Mouse (Mus musculus): ENCODE measurements around the gene Fuk. TPM values are rescaled to one million over a fixed set of nuclear protein-coding genes. Genes with fewer than 3 reads are reported as not detected.
"Not testable (repeated sequence)": the region's sequence is repeated elsewhere in the genome, so short reads cannot be mapped to it uniquely, and the experiment has no call there.

The Fuk gene
- 2.9 and 4.6 TPM in 2 replicates for polyA plus RNA-seq (2012; ENCODE audit: insufficient read depth, insufficient read length, missing spikeins)

- H3K27ac ChIP-seq (replicated peaks; ENCODE audit: low read depth, low read length), result no peak within 1 kb of the TSS
Observed at GRCm38 (mm10) chr8:110901839-110902578, at the start of gene Fuk. TSS of gene Fuk (minus strand) at chr8:110902488.

GRCm38 (mm10) chr8:110950065-110950484, 47.8 kb upstream of the Fuk start:
- H3K4me3 ChIP-seq (ENCODE audit: insufficient read depth, low read depth, low read length), result peak overlapping the region; percentile 46
- peak overlapping the region; percentile 64 for H3K27ac ChIP-seq (replicated peaks; ENCODE audit: low read depth, low read length)
- H3K4me1 ChIP-seq (ENCODE audit: control insufficient read depth, insufficient read depth, insufficient read length, low read length), result peaks cover 3% of the 10 kb centered on the region; the same call in 1 of the 2 replicates

More at GRCm38 (mm10) chr8:110901839-110902578, at the start of gene Fuk:
- Histone ChIP-seq H3K4me1 (ENCODE audit: control insufficient read depth, insufficient read depth, insufficient read length, low read length) (no peaks in the 10 kb centered on the region), H3K4me3 (ENCODE audit: insufficient read depth, low read depth, low read length) (peak within 1 kb of the TSS; percentile 89)

- no peak overlapping the region for H3K4me3 ChIP-seq (ENCODE audit: insufficient read depth, low read depth, low read length)
- no peak overlapping the region for H3K27ac ChIP-seq (replicated peaks; ENCODE audit: low read depth, low read length)
- peaks cover 22% of the 10 kb centered on the region for H3K4me1 ChIP-seq (ENCODE audit: control insufficient read depth, insufficient read depth, insufficient read length, low read length)
Observed at GRCm38 (mm10) chr8:110945716-110946115, 43.4 kb upstream of the Fuk start.

- H3K4me3 ChIP-seq (ENCODE audit: insufficient read depth, low read depth, low read length), result no peak overlapping the region
- peaks cover 23% of the 10 kb centered on the region for H3K4me1 ChIP-seq (ENCODE audit: control insufficient read depth, insufficient read depth, insufficient read length, low read length)
- peak overlapping the region; percentile 17 for H3K27ac ChIP-seq (replicated peaks; ENCODE audit: low read depth, low read length)
Observed at GRCm38 (mm10) chr8:110944276-110944876, 42.1 kb upstream of the Fuk start.

GRCm38 (mm10) chr8:110941453-110941948, 39.2 kb upstream of the Fuk start:
- Histone ChIP-seq H3K4me1 (ENCODE audit: control insufficient read depth, insufficient read depth, insufficient read length, low read length) (peaks cover 34% of the 10 kb centered on the region), H3K4me3 (ENCODE audit: insufficient read depth, low read depth, low read length) (no peak overlapping the region), H3K27ac (replicated peaks; ENCODE audit: low read depth, low read length) (peak overlapping the region; percentile 77)

- Histone ChIP-seq H3K27ac (replicated peaks; ENCODE audit: low read depth, low read length) (peak overlapping the region; percentile 77), H3K4me3 (ENCODE audit: insufficient read depth, low read depth, low read length) (no peak overlapping the region), H3K4me1 (ENCODE audit: control insufficient read depth, insufficient read depth, insufficient read length, low read length) (peaks cover 38% of the 10 kb centered on the region)
Observed at GRCm38 (mm10) chr8:110940682-110941452, 38.6 kb upstream of the Fuk start.

GRCm38 (mm10) chr8:110938882-110939589, 36.7 kb upstream of the Fuk start:
- Histone ChIP-seq H3K4me1 (ENCODE audit: control insufficient read depth, insufficient read depth, insufficient read length, low read length) (peaks cover 34% of the 10 kb centered on the region), H3K27ac (replicated peaks; ENCODE audit: low read depth, low read length) (peak overlapping the region; percentile 82), H3K4me3 (ENCODE audit: insufficient read depth, low read depth, low read length) (no peak overlapping the region)

- Histone ChIP-seq H3K4me1 (ENCODE audit: control insufficient read depth, insufficient read depth, insufficient read length, low read length) (peaks cover 34% of the 10 kb centered on the region), H3K27ac (replicated peaks; ENCODE audit: low read depth, low read length) (no peak overlapping the region), H3K4me3 (ENCODE audit: insufficient read depth, low read depth, low read length) (no peak overlapping the region)
Observed at GRCm38 (mm10) chr8:110936217-110936616, 33.9 kb upstream of the Fuk start.

- H3K4me3 ChIP-seq (ENCODE audit: insufficient read depth, low read depth, low read length), result no peak overlapping the region
- H3K4me1 ChIP-seq (ENCODE audit: control insufficient read depth, insufficient read depth, insufficient read length, low read length), result peaks cover 29% of the 10 kb centered on the region
- H3K27ac ChIP-seq (replicated peaks; ENCODE audit: low read depth, low read length), result no peak overlapping the region
Observed at GRCm38 (mm10) chr8:110933272-110933671, 31.0 kb upstream of the Fuk start.

- Histone ChIP-seq H3K4me1 (ENCODE audit: control insufficient read depth, insufficient read depth, insufficient read length, low read length) (peaks cover 30% of the 10 kb centered on the region), H3K4me3 (ENCODE audit: insufficient read depth, low read depth, low read length) (no peak overlapping the region), H3K27ac (replicated peaks; ENCODE audit: low read depth, low read length) (no peak overlapping the region)
Observed at GRCm38 (mm10) chr8:110932444-110932843, 30.2 kb upstream of the Fuk start.

GRCm38 (mm10) chr8:110931176-110931939, 29.1 kb upstream of the Fuk start:
- H3K4me1 ChIP-seq (ENCODE audit: control insufficient read depth, insufficient read depth, insufficient read length, low read length), result peaks cover 23% of the 10 kb centered on the region
- no peak overlapping the region for H3K4me3 ChIP-seq (ENCODE audit: insufficient read depth, low read depth, low read length)
- peak overlapping the region; percentile 36; the same call in 1 of the 2 replicates for H3K27ac ChIP-seq (replicated peaks; ENCODE audit: low read depth, low read length)

- H3K27ac ChIP-seq (replicated peaks; ENCODE audit: low read depth, low read length); H3K4me3 ChIP-seq (ENCODE audit: insufficient read depth, low read depth, low read length): not testable (repeated sequence)
- H3K4me1 ChIP-seq (ENCODE audit: control insufficient read depth, insufficient read depth, insufficient read length, low read length), result peaks cover 21% of the 10 kb centered on the region
Observed at GRCm38 (mm10) chr8:110929672-110930071, 27.4 kb upstream of the Fuk start.

GRCm38 (mm10) chr8:110929066-110929465, 26.8 kb upstream of the Fuk start:
- Histone ChIP-seq H3K27ac (replicated peaks; ENCODE audit: low read depth, low read length) (no peak overlapping the region), H3K4me3 (ENCODE audit: insufficient read depth, low read depth, low read length) (no peak overlapping the region), H3K4me1 (ENCODE audit: control insufficient read depth, insufficient read depth, insufficient read length, low read length) (peaks cover 21% of the 10 kb centered on the region)

GRCm38 (mm10) chr8:110928435-110928834, 26.1 kb upstream of the Fuk start:
- Histone ChIP-seq H3K4me1 (ENCODE audit: control insufficient read depth, insufficient read depth, insufficient read length, low read length) (peaks cover 21% of the 10 kb centered on the region), H3K4me3 (ENCODE audit: insufficient read depth, low read depth, low read length) (no peak overlapping the region), H3K27ac (replicated peaks; ENCODE audit: low read depth, low read length) (no peak overlapping the region)

Data from brown adipose tissue, adult 24 weeks (tissue).